Mouse (Mus musculus): ENCODE measurements around the gene Isl1.

- TF ChIP-seq CTCF (IDR thresholded peaks at IDR 0.05; ENCODE audit: extremely low read depth, insufficient read length, insufficient replicate concordance, low read depth, low read length) (no peak), POLR2A (IDR thresholded peaks at IDR 0.05; ENCODE audit: low read depth, low read length) (no peak)
Observed at GRCm38 (mm10) chr13:116311871-116312720, 2.6 kb upstream of the Isl1 start.
